Mouse (Mus musculus) hindbrain, embryonic 13.5 days (tissue): Measurements from ENCODE around the gene Dicer1. TPM values are rescaled to one million over a fixed set of nuclear protein-coding genes. Genes with fewer than 3 reads are reported as not detected.
"Not testable (repeated sequence)": the region's sequence is repeated elsewhere in the genome, so short reads cannot be mapped to it uniquely, and the experiment has no call there.

Experiments
- ATAC-seq: fragments of 200-750 bp; cut with Nextera tagmentation; 2 replicates; pipeline ENCODE4 v1.8.0; 2017; ENCODE audit warnings: moderate TSS enrichment; ENCODE audit not compliant: low FRiP score
- H3K27ac ChIP-seq: fragments of 300-500 bp; sonication (generic); 2 replicates; pipeline ENCODE4 v1.5.1; 2015; ENCODE audit warnings: inconsistent platforms, mild to moderate bottlenecking, moderate library complexity
- H3K27me3 ChIP-seq: fragments of 300-500 bp; sonication (generic); 2 replicates; pipeline ENCODE4 v1.6.1; 2015; ENCODE audit warnings: mild to moderate bottlenecking, inconsistent platforms
- H3K36me3 ChIP-seq: fragments of 300-500 bp; sonication (generic); 2 replicates; pipeline ENCODE4 v1.6.1; 2015; ENCODE audit warnings: mild to moderate bottlenecking, inconsistent platforms
- H3K4me1 ChIP-seq: fragments of 300-500 bp; sonication (generic); replicated peaks from 2 replicates; pipeline ENCODE4 v1.6.1; 2015; ENCODE audit warnings: inconsistent platforms
- H3K4me2 ChIP-seq: fragments of 300-500 bp; sonication (generic); 2 replicates; pipeline ENCODE4 v1.6.1; 2015; ENCODE audit warnings: inconsistent platforms, mild to moderate bottlenecking, moderate library complexity
- H3K4me3 ChIP-seq: fragments of 300-500 bp; sonication (generic); 2 replicates; pipeline ENCODE4 v1.5.1; 2015; ENCODE audit warnings: mild to moderate bottlenecking, inconsistent platforms
- H3K9ac ChIP-seq: fragments of 300-500 bp; sonication (generic); 2 replicates; pipeline ENCODE4 v1.6.1; 2015; ENCODE audit warnings: mild to moderate bottlenecking, inconsistent platforms
- H3K9me3 ChIP-seq: fragments of 300-500 bp; sonication (generic); 2 replicates; pipeline ENCODE4 v1.6.1; 2016; ENCODE audit warnings: inconsistent platforms
- WGBS: fragments of 180-500 bp; shearing (Covaris S2); methylation state at CpG from one replicate; pipeline ENCODE4 v1.1.7; 2015; 5-methylcytosine and 5-hydroxymethylcytosine counted together
- polyA plus RNA-seq: library from polyadenylated mRNA; unstranded; fragments of >200 nt; fragmentation: Nextera tagmentation; extraction: Ambion mirVana; gene quantifications from 2 replicates; pipeline ENCODE4 v1.2.1, GENCODE M21; 2015

Gene Dicer1
- polyA plus RNA-seq, 1 experiment from 2014 or later: 55.1 TPM

DNA sequence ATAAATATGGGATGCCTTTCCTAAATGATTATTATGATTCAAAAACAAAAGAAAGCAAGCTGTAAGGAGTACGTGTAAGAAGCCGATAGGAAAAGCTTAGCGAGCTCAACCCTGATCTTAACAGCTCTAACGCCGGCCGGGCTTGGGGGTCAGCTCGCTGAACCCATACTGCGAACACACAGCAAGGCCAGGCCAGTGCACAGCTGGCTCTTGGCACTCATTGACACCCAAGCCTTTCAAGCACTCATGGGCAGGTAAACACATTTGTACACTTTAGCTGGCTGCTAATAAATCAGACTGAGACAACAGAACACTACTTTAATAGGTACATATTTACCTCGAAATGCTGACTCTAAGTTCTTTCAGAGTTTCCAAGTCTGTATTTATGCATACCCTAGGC lies 13.3 kb downstream of the Dicer1 start:
- no peak overlapping the region for H3K27ac ChIP-seq
- no peak overlapping the region for H3K9ac ChIP-seq
- H3K4me2 ChIP-seq: no peak overlapping the region
- no peak overlapping the region for H3K4me3 ChIP-seq
- no peaks in the 10 kb centered on the region for H3K27me3 ChIP-seq
- H3K9me3 ChIP-seq: no peaks in the 10 kb centered on the region
- ATAC-seq: no peak
- H3K36me3 ChIP-seq: no peaks in the 10 kb centered on the region
- H3K4me1 ChIP-seq: peaks cover 81% of the 10 kb centered on the region
- 52% methylated on average over 9 of the region's 9 CpGs for WGBS

DNA sequence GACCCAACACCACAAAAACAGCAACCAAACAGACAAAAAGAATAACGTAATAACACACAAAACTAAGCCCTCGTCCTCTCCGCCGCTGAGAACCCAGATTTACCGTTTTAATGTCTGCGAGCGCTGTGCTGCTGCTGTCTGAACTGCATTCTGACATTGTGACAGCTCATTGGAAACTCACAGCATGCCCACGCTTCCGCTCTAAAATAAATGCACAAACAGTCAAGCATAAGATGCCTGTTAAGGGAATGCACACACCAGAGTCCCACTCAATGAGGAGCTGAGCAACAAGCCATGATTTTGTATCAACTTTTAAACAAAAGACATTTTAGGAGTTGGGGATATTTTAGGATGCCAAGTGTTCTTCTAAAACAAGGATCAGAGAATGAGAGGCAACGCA lies 14.1 kb downstream of the Dicer1 start:
- ATAC-seq: no peak
- H3K36me3 ChIP-seq: no peaks in the 10 kb centered on the region
- H3K27me3 ChIP-seq: no peaks in the 10 kb centered on the region
- H3K9ac ChIP-seq: no peak overlapping the region
- H3K4me1 ChIP-seq: peaks cover 80% of the 10 kb centered on the region
- H3K9me3 ChIP-seq: no peaks in the 10 kb centered on the region
- no peak overlapping the region for H3K4me3 ChIP-seq
- H3K27ac ChIP-seq: no peak overlapping the region
- 55% methylated on average over 10 of the region's 10 CpGs for WGBS
- no peak overlapping the region for H3K4me2 ChIP-seq

DNA sequence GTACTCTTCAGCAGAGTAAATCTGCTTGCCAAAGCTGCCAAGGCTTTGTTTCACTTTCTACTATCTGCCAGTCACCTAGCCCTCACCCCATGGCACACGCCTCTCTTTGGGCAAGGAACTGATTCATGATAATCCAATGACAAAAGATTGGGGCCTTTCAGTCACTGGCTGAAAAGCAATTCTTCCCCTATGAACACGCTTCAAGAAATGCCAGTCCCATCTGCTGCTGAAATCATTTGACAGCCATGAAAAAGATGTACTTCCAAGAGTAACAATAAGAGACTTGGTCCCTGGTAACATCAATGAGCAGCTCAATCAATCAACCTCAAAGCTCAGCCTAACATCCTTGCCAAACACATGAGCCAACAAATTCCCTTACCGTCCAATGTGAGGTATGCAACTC lies 15.8 kb downstream of the Dicer1 start:
- no peak for ATAC-seq
- H3K9ac ChIP-seq: no peak overlapping the region
- H3K4me2 ChIP-seq: no peak overlapping the region
- H3K4me1 ChIP-seq: peaks cover 79% of the 10 kb centered on the region
- 18% methylated on average over 3 of the region's 3 CpGs for WGBS
- peaks cover 5% of the 10 kb centered on the region for H3K36me3 ChIP-seq
- peak overlapping the region; percentile 35; the same call in 1 of the 2 replicates for H3K27ac ChIP-seq
- H3K4me3 ChIP-seq: no peak overlapping the region
- no peaks in the 10 kb centered on the region for H3K27me3 ChIP-seq
- H3K9me3 ChIP-seq: no peaks in the 10 kb centered on the region

DNA sequence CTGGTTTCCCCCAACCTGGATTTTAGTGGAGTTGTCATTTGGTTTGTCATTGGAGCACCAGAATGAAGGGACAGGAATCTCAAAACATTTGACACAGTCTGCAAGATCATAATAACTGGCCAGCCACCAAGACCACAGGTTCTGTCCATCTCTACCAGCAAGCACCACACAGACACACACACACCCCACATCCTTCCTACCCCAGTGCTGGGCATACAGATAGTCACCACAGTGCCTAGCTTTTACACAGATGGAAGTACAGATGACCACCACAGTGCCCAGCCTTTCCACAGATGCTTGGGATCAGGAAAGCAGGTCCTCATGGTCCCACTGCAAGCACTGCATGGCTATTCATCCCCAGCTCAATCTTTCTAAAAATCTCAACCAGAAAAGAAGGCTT lies 18.6 kb downstream of the Dicer1 start:
- no peaks in the 10 kb centered on the region for H3K9me3 ChIP-seq
- H3K9ac ChIP-seq: no peak overlapping the region
- no peak overlapping the region for H3K4me2 ChIP-seq
- ATAC-seq: no peak
- H3K4me3 ChIP-seq: no peak overlapping the region
- peaks cover 58% of the 10 kb centered on the region for H3K4me1 ChIP-seq
- peaks cover 29% of the 10 kb centered on the region for H3K36me3 ChIP-seq
- no peak overlapping the region for H3K27ac ChIP-seq
- H3K27me3 ChIP-seq: no peaks in the 10 kb centered on the region

DNA sequence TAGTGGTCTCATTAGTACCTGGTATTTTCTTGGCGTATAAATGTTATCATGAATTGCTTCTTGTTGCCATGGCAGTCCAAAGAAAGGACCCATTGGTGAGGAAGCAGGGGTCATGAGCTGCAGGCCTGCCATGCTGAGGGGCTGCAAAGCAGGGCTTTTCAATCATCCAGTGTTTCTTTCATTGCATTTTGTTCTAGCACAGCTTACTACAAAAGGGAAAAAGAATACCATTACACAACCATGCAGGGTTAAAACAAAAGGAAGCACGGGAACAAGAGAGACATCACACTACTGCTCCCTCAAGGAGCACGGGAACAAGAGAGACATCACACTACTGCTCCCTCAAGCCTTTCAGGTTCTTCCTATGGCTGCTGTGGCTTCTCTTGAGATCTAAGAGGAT lies 20.0 kb downstream of the Dicer1 start:
- Histone ChIP-seq H3K27me3 (no peaks in the 10 kb centered on the region), H3K27ac (no peak overlapping the region; the same call in 1 of the 2 replicates), H3K4me2 (no peak overlapping the region), H3K9me3 (no peaks in the 10 kb centered on the region), H3K4me3 (no peak overlapping the region), H3K4me1 (peaks cover 46% of the 10 kb centered on the region), H3K36me3 (peaks cover 43% of the 10 kb centered on the region), H3K9ac (no peak overlapping the region)
- ATAC-seq: no peak
- WGBS: 14% methylated on average over 3 of the region's 3 CpGs

DNA sequence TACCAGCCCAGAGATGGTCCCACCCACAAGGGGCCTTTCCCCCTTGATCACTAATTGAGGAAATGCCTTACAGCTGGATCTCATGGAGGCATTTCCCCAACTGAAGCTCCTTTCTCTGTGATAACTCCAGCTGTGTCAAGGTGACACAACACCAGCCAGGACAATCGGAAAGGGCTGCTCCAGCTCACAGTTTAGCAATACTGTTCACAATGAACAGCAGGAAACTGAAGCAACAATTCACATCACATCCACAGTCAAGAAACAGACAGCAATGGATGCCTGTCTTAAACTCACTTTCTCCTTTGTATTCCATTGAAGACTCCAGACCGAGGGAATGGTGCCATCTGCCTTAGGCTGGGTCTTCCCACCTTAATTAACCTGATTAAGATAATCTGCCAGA lies 25.3 kb downstream of the Dicer1 start:
- not testable (repeated sequence) for H3K27me3 ChIP-seq, H3K4me1 ChIP-seq, H3K4me3 ChIP-seq, H3K9ac ChIP-seq, H3K27ac ChIP-seq, ATAC-seq, H3K4me2 ChIP-seq, H3K9me3 ChIP-seq
- H3K36me3 ChIP-seq: peaks cover 82% of the 10 kb centered on the region
- 80% methylated on average over 2 of the region's 2 CpGs for WGBS

DNA sequence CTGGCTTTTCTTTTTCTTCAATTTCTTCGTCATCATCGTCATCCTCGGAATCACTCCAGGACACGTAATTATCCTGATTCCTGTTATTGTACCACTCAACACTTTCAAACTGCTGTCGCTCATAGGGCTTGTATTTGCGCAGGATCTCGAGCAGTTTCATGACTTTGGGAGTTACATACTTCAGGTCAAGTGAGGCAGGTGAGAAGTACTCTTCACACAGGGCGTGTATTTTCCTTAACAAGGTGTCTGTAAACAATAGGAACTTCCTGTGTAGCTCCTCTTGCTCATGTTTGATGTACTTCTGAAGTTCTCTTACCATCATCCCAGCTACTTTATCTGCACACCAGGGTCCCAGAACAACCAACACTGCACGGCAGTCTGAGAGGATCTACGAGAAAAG lies 29.7 kb downstream of the Dicer1 start:
- Histone ChIP-seq H3K4me2 (no peak overlapping the region), H3K27me3 (no peaks in the 10 kb centered on the region), H3K4me1 (no peaks in the 10 kb centered on the region), H3K4me3 (no peak overlapping the region), H3K9ac (no peak overlapping the region), H3K36me3 (peaks cover 61% of the 10 kb centered on the region), H3K9me3 (no peaks in the 10 kb centered on the region), H3K27ac (no peak overlapping the region)
- WGBS: 97% methylated on average over 10 of the region's 10 CpGs
- ATAC-seq: no peak

DNA sequence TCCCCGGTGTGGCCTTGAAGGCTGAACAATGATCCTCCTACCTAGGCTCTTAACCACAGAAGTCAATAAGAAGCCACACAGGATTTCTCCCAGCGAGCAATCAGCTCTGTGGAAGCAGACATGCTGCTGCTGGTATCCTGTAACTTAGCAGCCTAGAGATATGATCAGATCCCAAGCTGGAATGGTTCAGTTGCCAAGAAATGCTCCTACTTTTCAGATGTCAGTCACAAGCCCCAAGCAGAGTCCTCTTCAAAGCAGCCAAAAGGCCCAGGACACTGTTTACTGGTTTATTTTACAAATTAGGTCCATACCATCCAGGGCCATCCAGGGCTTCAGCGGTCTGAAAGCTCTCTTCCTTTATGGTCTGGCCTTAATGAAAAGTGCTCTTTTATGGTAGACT lies 30.7 kb downstream of the Dicer1 start:
- Histone ChIP-seq H3K4me2 (no peak overlapping the region), H3K9me3 (no peaks in the 10 kb centered on the region), H3K9ac (no peak overlapping the region), H3K27ac (no peak overlapping the region; the same call in 1 of the 2 replicates), H3K36me3 (peaks cover 57% of the 10 kb centered on the region), H3K27me3 (no peaks in the 10 kb centered on the region), H3K4me3 (no peak overlapping the region), H3K4me1 (no peaks in the 10 kb centered on the region; the same call in 1 of the 2 replicates)
- ATAC-seq: no peak
- WGBS: 89% methylated on average over 3 of the region's 3 CpGs

DNA sequence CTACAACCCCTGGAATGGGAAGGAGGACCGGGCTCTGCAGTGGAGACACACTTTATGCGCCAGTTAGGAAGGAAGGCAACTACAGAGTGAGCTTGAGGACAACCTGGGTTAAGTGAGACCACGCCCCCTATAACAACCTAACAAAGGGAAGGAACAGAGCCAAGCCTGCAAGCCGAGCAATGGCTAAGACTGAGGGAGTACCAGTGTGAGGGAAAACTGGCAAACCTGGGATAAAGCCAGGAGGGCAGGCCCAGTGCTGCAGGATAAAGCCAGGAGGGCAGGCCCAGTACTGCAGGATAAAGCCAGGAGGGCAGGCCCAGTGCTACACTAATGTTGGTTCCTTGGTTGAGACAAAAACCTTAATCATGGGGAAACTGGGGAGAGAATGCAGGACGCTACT lies 32.8 kb downstream of the Dicer1 start:
- ATAC-seq: no peak
- no peak overlapping the region for H3K4me2 ChIP-seq
- H3K9me3 ChIP-seq: no peaks in the 10 kb centered on the region
- no peak overlapping the region for H3K4me3 ChIP-seq
- no peaks in the 10 kb centered on the region; the same call in 1 of the 2 replicates for H3K4me1 ChIP-seq
- peaks cover 54% of the 10 kb centered on the region for H3K36me3 ChIP-seq
- H3K27me3 ChIP-seq: no peaks in the 10 kb centered on the region
- no peak overlapping the region for H3K27ac ChIP-seq
- 82% methylated on average over 5 of the region's 5 CpGs for WGBS
- no peak overlapping the region for H3K9ac ChIP-seq

DNA sequence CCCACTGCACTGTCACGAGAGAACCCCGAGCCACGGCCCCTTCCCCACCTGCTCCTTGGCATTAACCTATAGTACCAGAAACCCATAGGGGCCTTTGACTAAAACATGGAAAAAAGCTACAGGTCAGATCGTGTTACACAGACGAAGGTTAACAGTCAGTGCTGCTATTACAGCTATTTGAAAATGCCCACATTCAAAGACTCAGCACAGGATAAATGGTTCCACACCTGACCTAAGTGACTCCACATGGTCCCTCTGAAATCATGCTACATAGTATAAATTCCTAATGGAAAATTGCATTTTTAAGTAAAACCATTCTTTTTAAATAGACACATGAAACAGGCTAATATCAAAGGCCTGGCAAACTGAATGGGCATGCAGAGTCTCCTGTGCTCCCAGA lies 35.3 kb downstream of the Dicer1 start:
- ATAC-seq: no peak
- no peak overlapping the region for H3K4me3 ChIP-seq
- no peak overlapping the region for H3K4me2 ChIP-seq
- no peaks in the 10 kb centered on the region for H3K27me3 ChIP-seq
- peaks cover 48% of the 10 kb centered on the region for H3K36me3 ChIP-seq
- H3K9ac ChIP-seq: no peak overlapping the region
- WGBS: 93% methylated on average over 5 of the region's 5 CpGs
- no peaks in the 10 kb centered on the region for H3K9me3 ChIP-seq
- H3K27ac ChIP-seq: no peak overlapping the region
- H3K4me1 ChIP-seq: no peaks in the 10 kb centered on the region; the same call in 1 of the 2 replicates

DNA sequence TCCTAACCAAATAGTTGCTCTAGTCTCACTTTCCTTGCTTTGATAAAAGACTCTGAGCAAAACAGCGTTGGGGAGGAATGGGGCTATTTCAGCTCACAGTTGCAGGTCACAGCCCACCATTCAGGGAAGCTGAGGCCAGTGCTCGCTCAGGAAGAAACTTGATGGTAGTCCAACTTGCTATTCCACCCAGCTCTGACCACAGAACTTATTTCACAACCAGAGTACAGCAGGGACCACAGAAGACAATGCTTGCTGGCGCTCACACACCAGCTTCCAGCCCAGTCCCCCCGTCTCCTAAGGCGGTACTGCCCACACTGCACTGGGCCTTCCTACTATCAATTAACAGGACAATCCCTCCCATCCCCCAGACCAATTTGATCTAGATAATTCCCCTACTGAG lies 36.3 kb downstream of the Dicer1 start:
- Histone ChIP-seq H3K4me1 (no peaks in the 10 kb centered on the region; the same call in 1 of the 2 replicates), H3K4me2 (no peak overlapping the region), H3K36me3 (peaks cover 52% of the 10 kb centered on the region), H3K4me3 (no peak overlapping the region), H3K27ac (no peak overlapping the region), H3K9me3 (no peaks in the 10 kb centered on the region), H3K9ac (no peak overlapping the region), H3K27me3 (no peaks in the 10 kb centered on the region)
- WGBS: 89% methylated on average over 5 of the region's 5 CpGs
- ATAC-seq: no peak

DNA sequence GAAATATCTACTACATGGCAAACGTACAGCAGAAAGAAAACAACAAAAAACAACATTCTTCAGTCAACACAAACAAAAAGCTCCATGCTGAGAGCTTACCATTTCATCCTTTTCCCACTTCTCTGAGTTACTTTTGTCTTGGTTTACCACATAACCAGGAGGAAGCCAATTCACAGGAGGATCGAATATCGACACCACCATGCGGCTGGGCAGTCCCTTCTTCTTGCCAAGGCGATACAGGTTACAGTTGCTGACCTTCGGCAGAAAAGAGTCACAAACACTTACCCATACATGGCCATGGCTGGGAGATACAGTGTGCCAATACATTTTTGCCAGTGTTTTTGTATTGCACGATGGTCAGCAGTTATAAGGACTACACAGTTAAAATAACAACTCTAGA lies 51.5 kb downstream of the Dicer1 start:
- no peak for ATAC-seq
- Histone ChIP-seq H3K4me3 (no peak overlapping the region), H3K27ac (no peak overlapping the region), H3K36me3 (peaks cover 80% of the 10 kb centered on the region), H3K4me1 (0 out of 2 replicates have a peak, but pooled peaks cover 9% of the 10 kb centered on the region), H3K27me3 (no peaks in the 10 kb centered on the region), H3K9ac (no peak overlapping the region), H3K4me2 (no peak overlapping the region), H3K9me3 (no peaks in the 10 kb centered on the region)
- 77% methylated on average over 7 of the region's 7 CpGs for WGBS

DNA sequence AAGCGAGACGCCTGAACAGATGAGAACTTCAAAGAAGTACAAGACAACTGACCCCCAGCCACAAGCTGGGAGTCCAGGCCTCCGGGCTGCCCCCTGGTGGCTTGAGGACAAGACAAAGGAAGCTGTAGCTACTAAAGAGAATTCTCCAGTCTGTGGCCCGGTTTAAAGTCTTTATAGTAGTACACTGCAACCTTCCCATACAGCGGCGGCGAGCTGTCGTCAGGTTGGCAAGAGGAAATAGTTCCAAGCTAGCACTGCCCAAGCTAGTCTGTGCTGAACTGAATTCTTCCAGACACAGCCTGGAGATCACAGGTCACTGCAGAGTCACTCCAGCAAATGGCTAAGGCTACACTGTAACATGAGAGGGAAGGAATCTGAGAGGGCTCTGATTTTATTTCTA lies 52.0 kb downstream of the Dicer1 start:
- Histone ChIP-seq H3K27ac (no peak overlapping the region), H3K4me1 (0 out of 2 replicates have a peak, but pooled peaks cover 9% of the 10 kb centered on the region), H3K4me2 (no peak overlapping the region), H3K36me3 (peaks cover 82% of the 10 kb centered on the region), H3K4me3 (no peak overlapping the region), H3K27me3 (no peaks in the 10 kb centered on the region), H3K9ac (no peak overlapping the region), H3K9me3 (no peaks in the 10 kb centered on the region)
- WGBS: 56% methylated on average over 8 of the region's 8 CpGs
- no peak for ATAC-seq
